Mouse (Mus musculus) ovary, postnatal 14 days (tissue): ENCODE measurements around the gene Clstn3.
A peak's percentile ranks its signal among the peaks of the same experiment; 100 is the strongest.
"Not testable (repeated sequence)": the region's sequence is repeated elsewhere in the genome, so short reads cannot be mapped to it uniquely, and the experiment has no call there.

ENCODE experiments used
- DNase-seq: peaks from one replicate; pipeline ENCODE4 v3.0.0; 2022; ENCODE audit warnings: low spot score

Clstn3 gene

GRCm38 (mm10) chr6:124478874-124479572 lies 14.4 kb upstream of the Clstn3 start:
- no peak for DNase-seq

- DNase-seq, result no peak
Observed at GRCm38 (mm10) chr6:124477922-124478651, 13.5 kb upstream of the Clstn3 start.

- no peak for DNase-seq
Observed at GRCm38 (mm10) chr6:124477221-124477655, 12.6 kb upstream of the Clstn3 start.

GRCm38 (mm10) chr6:124476796-124477195 lies 12.2 kb upstream of the Clstn3 start:
- DNase-seq, result no peak

GRCm38 (mm10) chr6:124476216-124476615 lies 11.6 kb upstream of the Clstn3 start:
- no peak for DNase-seq

- not testable (repeated sequence) for DNase-seq
Observed at GRCm38 (mm10) chr6:124475335-124476075, 10.9 kb upstream of the Clstn3 start.

- no peak for DNase-seq
Observed at GRCm38 (mm10) chr6:124474621-124475020, 10.0 kb upstream of the Clstn3 start.

GRCm38 (mm10) chr6:124472801-124473200 lies 8.2 kb upstream of the Clstn3 start:
- peak; percentile 60 for DNase-seq

- not testable (repeated sequence) for DNase-seq
Observed at GRCm38 (mm10) chr6:124471783-124472638, 7.4 kb upstream of the Clstn3 start.

GRCm38 (mm10) chr6:124471121-124471520 lies 6.5 kb upstream of the Clstn3 start:
- no peak for DNase-seq

GRCm38 (mm10) chr6:124465729-124466128 lies 1.1 kb upstream of the Clstn3 start:
- no peak for DNase-seq

GRCm38 (mm10) chr6:124465299-124465698 lies 705 bp upstream of the Clstn3 start:
- DNase-seq, result no peak

- no peak for DNase-seq
Observed at GRCm38 (mm10) chr6:124463881-124464291, 708 bp downstream of the Clstn3 start.

GRCm38 (mm10) chr6:124459388-124459787 lies 5.2 kb downstream of the Clstn3 start:
- DNase-seq, result no peak

- no peak for DNase-seq
Observed at GRCm38 (mm10) chr6:124458505-124458904, 6.1 kb downstream of the Clstn3 start.

GRCm38 (mm10) chr6:124457827-124458226 lies 6.8 kb downstream of the Clstn3 start:
- no peak for DNase-seq

GRCm38 (mm10) chr6:124456243-124456642 lies 8.4 kb downstream of the Clstn3 start:
- no peak for DNase-seq

- DNase-seq, result no peak
Observed at GRCm38 (mm10) chr6:124453756-124454155, 10.8 kb downstream of the Clstn3 start.

GRCm38 (mm10) chr6:124451995-124452394 lies 12.6 kb downstream of the Clstn3 start:
- no peak for DNase-seq

GRCm38 (mm10) chr6:124449668-124450383 lies 14.8 kb downstream of the Clstn3 start:
- DNase-seq, result no peak
